Mouse (Mus musculus) thymus, postnatal 36 days (tissue): ENCODE measurements around the gene Synrg.

Experiments
- DNase-seq, 2 experiments: peaks; one replicate each; pipeline ENCODE4 v3.0.0; 2022; ENCODE audit warnings: mixed read lengths in 2 of 2

The Synrg gene

GRCm38 (mm10) chr11:83963991-83964921 is at the start of gene Synrg:
Gene Synrg (plus strand): TSS chr11:83964428.
- DNase-seq, result peak; percentile 94 to 96

- no peak for DNase-seq
Measured at GRCm38 (mm10) chr11:83914501-83914900, 49.7 kb upstream of the Synrg start.

GRCm38 (mm10) chr11:83922600-83922999 is 41.6 kb upstream of the Synrg start:
- DNase-seq, result no peak

- DNase-seq, result peak; percentile 11 to 17
Measured at GRCm38 (mm10) chr11:83927097-83927496, 37.1 kb upstream of the Synrg start.

- DNase-seq, result no peak
Measured at GRCm38 (mm10) chr11:83932506-83933106, 31.6 kb upstream of the Synrg start.

- DNase-seq, result no peak
Measured at GRCm38 (mm10) chr11:83933376-83933775, 30.9 kb upstream of the Synrg start.

GRCm38 (mm10) chr11:83935986-83936665 is 28.1 kb upstream of the Synrg start:
- DNase-seq, result peak; percentile 40 to 59

- no peak for DNase-seq
Measured at GRCm38 (mm10) chr11:83938556-83938955, 25.7 kb upstream of the Synrg start.

GRCm38 (mm10) chr11:83941950-83942840 is 22.0 kb upstream of the Synrg start, which contains the start of gene Ddx52:
Gene Ddx52 (plus strand): TSS chr11:83942062.
- peak; percentile 82 to 84 for DNase-seq

- DNase-seq, result no peak
Measured at GRCm38 (mm10) chr11:83956822-83957221, 7.4 kb upstream of the Synrg start.

GRCm38 (mm10) chr11:83961983-83962382 is 2.2 kb upstream of the Synrg start:
- no peak for DNase-seq

GRCm38 (mm10) chr11:83967436-83968204 is 3.4 kb downstream of the Synrg start:
- DNase-seq, result peak; percentile 7 to 19

GRCm38 (mm10) chr11:83968205-83968575 is 4.0 kb downstream of the Synrg start:
- DNase-seq, result no peak

- no peak for DNase-seq
Measured at GRCm38 (mm10) chr11:83969040-83969439, 4.8 kb downstream of the Synrg start.

GRCm38 (mm10) chr11:83974561-83975346 is 10.5 kb downstream of the Synrg start:
- DNase-seq, result no peak

GRCm38 (mm10) chr11:83975488-83975887 is 11.3 kb downstream of the Synrg start:
- DNase-seq, result no peak

- no peak for DNase-seq
Measured at GRCm38 (mm10) chr11:83976236-83976977, 12.2 kb downstream of the Synrg start.

- no peak for DNase-seq
Measured at GRCm38 (mm10) chr11:83977810-83978209, 13.6 kb downstream of the Synrg start.

GRCm38 (mm10) chr11:83979992-83980391 is 15.8 kb downstream of the Synrg start:
- no peak for DNase-seq

- DNase-seq, result no peak
Measured at GRCm38 (mm10) chr11:83981338-83981737, 17.1 kb downstream of the Synrg start.
